Mouse (Mus musculus) megakaryocyte-erythroid progenitor cell, adult 5-6 weeks (primary cell): Measurements from ENCODE around the gene Hnrnpk. TPM values are rescaled to one million over a fixed set of nuclear protein-coding genes. Genes with fewer than 3 reads are reported as not detected.
"Not testable (repeated sequence)": the region's sequence is repeated elsewhere in the genome, so short reads cannot be mapped to it uniquely, and the experiment has no call there.

Source experiments
- ATAC-seq: replicated peaks from 2 replicates; pipeline ENCODE4 v1.8.0; 2016; ENCODE audit warnings: mild to moderate bottlenecking, inconsistent platforms; ENCODE audit not compliant: severe bottlenecking, poor library complexity, low FRiP score, low TSS enrichment
- total RNA-seq, 2 experiments: library from RNA; stranded (forward) in 1 of 2; stranded (reverse) in 1 of 2; fragments of 200-1000, 215-1000 nt in 1 of 2; fragments of >200 nt in 1 of 2; fragmentation: Nextera tagmentation in 1 of 2; gene quantifications; 2 replicates each; pipeline ENCODE4 v1.2.3; 2014 to 2017

Hnrnpk gene
- total RNA-seq (2014; fragmentation: Nextera tagmentation) (881 and 1,123 TPM in 2 replicates), total RNA-seq (2017) (2,464 and 2,675 TPM in 2 replicates)

- ATAC-seq = not testable (repeated sequence)
Measured at GRCm38 (mm10) chr13:58403243-58403642, at the start of gene Hnrnpk. Gene Hnrnpk (minus strand): TSS chr13:58403343.

- ATAC-seq = no peak
Measured at GRCm38 (mm10) chr13:58452246-58452645, 49.1 kb upstream of the Hnrnpk start.

- no peak for ATAC-seq
Measured at GRCm38 (mm10) chr13:58450459-58451182, 47.5 kb upstream of the Hnrnpk start.

GRCm38 (mm10) chr13:58446541-58446940, 43.4 kb upstream of the Hnrnpk start:
- no peak for ATAC-seq

- peak; percentile 50; the same call in 1 of the 2 replicates for ATAC-seq
Measured at GRCm38 (mm10) chr13:58443787-58444186, 40.6 kb upstream of the Hnrnpk start.

GRCm38 (mm10) chr13:58443326-58443725, 40.2 kb upstream of the Hnrnpk start:
- no peak for ATAC-seq

- ATAC-seq = no peak
Measured at GRCm38 (mm10) chr13:58439716-58440115, 36.6 kb upstream of the Hnrnpk start.

GRCm38 (mm10) chr13:58423061-58423660, 20.0 kb upstream of the Hnrnpk start:
- no peak for ATAC-seq

- ATAC-seq = no peak
Measured at GRCm38 (mm10) chr13:58422242-58422641, 19.1 kb upstream of the Hnrnpk start.

- ATAC-seq = no peak
Measured at GRCm38 (mm10) chr13:58421026-58421425, 17.9 kb upstream of the Hnrnpk start.

- no peak for ATAC-seq
Measured at GRCm38 (mm10) chr13:58419266-58419665, 16.1 kb upstream of the Hnrnpk start.

GRCm38 (mm10) chr13:58418656-58419055, 15.5 kb upstream of the Hnrnpk start:
- no peak for ATAC-seq

GRCm38 (mm10) chr13:58415838-58416237, 12.7 kb upstream of the Hnrnpk start:
- ATAC-seq = no peak

GRCm38 (mm10) chr13:58415374-58415773, 12.2 kb upstream of the Hnrnpk start:
- ATAC-seq = no peak

- ATAC-seq = no peak
Measured at GRCm38 (mm10) chr13:58411073-58411472, 7.9 kb upstream of the Hnrnpk start.

- ATAC-seq = peak; percentile 6; the same call in 1 of the 2 replicates
Measured at GRCm38 (mm10) chr13:58402744-58403110, 416 bp downstream of the Hnrnpk start.

- peak; percentile 91 for ATAC-seq
Measured at GRCm38 (mm10) chr13:58402003-58402743, 970 bp downstream of the Hnrnpk start, which contains the start of gene Rmi1. Gene Rmi1 (plus strand): TSS chr13:58402248.

- 0 out of 2 replicates have a peak, but pooled peaks have one; percentile 15 for ATAC-seq
Measured at GRCm38 (mm10) chr13:58401135-58402002, 1.8 kb downstream of the Hnrnpk start.

GRCm38 (mm10) chr13:58400576-58400975, 2.6 kb downstream of the Hnrnpk start:
- no peak for ATAC-seq
